Mouse (Mus musculus) CH12.LX (cell line): Measurements from ENCODE around the gene Prkar1b. TPM values are rescaled to one million over a fixed set of nuclear protein-coding genes. Genes with fewer than 3 reads are reported as not detected.

Experiments
- DNase-seq: peaks from one replicate; pipeline ENCODE4 v3.0.0-alpha.2; 2013; ENCODE audit errors: extremely low read depth
- H3K27ac ChIP-seq: 2 replicates; pipeline ENCODE4 v1.5.1; 2012; ENCODE audit warnings: low read depth, mild to moderate bottlenecking, control low read depth, moderate library complexity; ENCODE audit not compliant: insufficient read depth
- H3K27me3 ChIP-seq: replicated peaks from 2 replicates; pipeline ENCODE3; 2012; ENCODE audit warnings: inconsistent platforms
- H3K36me3 ChIP-seq, 2 experiments: replicated peaks in 1 of 2; 2 replicates each; pipeline versions ENCODE3 to v1.6.1; 2012; ENCODE audit warnings: inconsistent platforms in 1 of 2, low read length in 1 of 2, mild to moderate bottlenecking in 1 of 2, mixed read lengths in 1 of 2, moderate library complexity in 1 of 2; ENCODE audit not compliant: control insufficient read depth in 1 of 2, insufficient read depth in 1 of 2
- H3K4me1 ChIP-seq, 2 experiments: 2 replicates each; pipeline ENCODE4 v1.6.1; 2012; ENCODE audit warnings: inconsistent platforms in 1 of 2, moderate library complexity in 1 of 2; ENCODE audit not compliant: insufficient read depth in 2 of 2, control insufficient read depth in 1 of 2
- H3K4me2 ChIP-seq: 2 replicates; pipeline ENCODE4 v1.6.1; 2012; ENCODE audit warnings: low read depth, mild to moderate bottlenecking, control low read depth; ENCODE audit not compliant: poor library complexity, insufficient read depth, severe bottlenecking
- H3K4me3 ChIP-seq, 3 experiments: fragments of 150-350 bp in 1 of 3; sonication (generic) in 1 of 3; replicated peaks in 1 of 3; 2 replicates each; pipeline versions ENCODE3 to v1.5.1; 2011 to 2012; ENCODE audit warnings: low read depth in 2 of 3, low read length in 2 of 3, mild to moderate bottlenecking in 2 of 3, moderate library complexity in 2 of 3, control low read depth in 1 of 3, improper control_type of control experiment in 1 of 3, inconsistent platforms in 1 of 3, mixed read lengths in 1 of 3; ENCODE audit not compliant: poor library complexity in 1 of 3
- H3K79me2 ChIP-seq: replicated peaks from 2 replicates; pipeline ENCODE4 v1.6.1; 2012; ENCODE audit warnings: mild to moderate bottlenecking, moderate library complexity; ENCODE audit not compliant: control insufficient read depth, poor library complexity, insufficient read depth, severe bottlenecking; ENCODE audit errors: extremely low read depth
- H3K9ac ChIP-seq: 2 replicates; pipeline ENCODE4 v1.6.1; 2012; ENCODE audit warnings: low read depth, mild to moderate bottlenecking, control low read depth, moderate library complexity; ENCODE audit not compliant: insufficient read depth
- H3K9me3 ChIP-seq: replicated peaks from 2 replicates; pipeline ENCODE3; 2012; ENCODE audit warnings: low read length, inconsistent platforms, mixed read lengths
- CTCF ChIP-seq, 2 experiments: IDR thresholded peaks in 1 of 2; conservative IDR thresholded peaks in 1 of 2; 2 replicates each; pipeline ENCODE4 v1.5.1; 2011 to 2012; ENCODE audit warnings: low read depth in 2 of 2, low read length in 2 of 2, improper control_type of control experiment in 1 of 2, inconsistent platforms in 1 of 2, mild to moderate bottlenecking in 1 of 2, moderate library complexity in 1 of 2
- E2F4 ChIP-seq: IDR thresholded peaks from 2 replicates; pipeline ENCODE4 v1.6.1; 2011; ENCODE audit warnings: low read depth, low read length, improper control_type of control experiment; ENCODE audit not compliant: insufficient replicate concordance
- EP300 ChIP-seq: IDR thresholded peaks from 2 replicates; pipeline ENCODE4 v1.6.1; 2011; ENCODE audit warnings: low read length, improper control_type of control experiment
- HCFC1 ChIP-seq: IDR thresholded peaks from 2 replicates; pipeline ENCODE4 v1.6.1; 2012; ENCODE audit warnings: low read depth, mild to moderate bottlenecking, inconsistent platforms, low read length, improper control_type of control experiment
- IRF4 ChIP-seq: IDR thresholded peaks from 2 replicates; pipeline ENCODE4 v1.6.1; 2014; ENCODE audit warnings: low read depth, mild to moderate bottlenecking, inconsistent platforms, low read length, improper control_type of control experiment
- JUN ChIP-seq: IDR thresholded peaks from 2 replicates; pipeline ENCODE4 v1.6.1; 2011; ENCODE audit warnings: low read depth, mild to moderate bottlenecking, low read length, improper control_type of control experiment, moderate library complexity; ENCODE audit not compliant: insufficient read depth
- MAX ChIP-seq: IDR thresholded peaks from 2 replicates; pipeline ENCODE4 v1.6.1; 2011; ENCODE audit warnings: low read length, improper control_type of control experiment
- MXI1 ChIP-seq: IDR thresholded peaks from 2 replicates; pipeline ENCODE4 v1.6.1; 2011; ENCODE audit warnings: mild to moderate bottlenecking, low read depth, low read length, improper control_type of control experiment
- MYC ChIP-seq: IDR thresholded peaks from 2 replicates; pipeline ENCODE4 v1.6.1; 2011; ENCODE audit warnings: low read depth, mild to moderate bottlenecking, improper control_type of control experiment, low read length
- NELFE ChIP-seq: IDR thresholded peaks from 2 replicates; pipeline ENCODE4 v1.6.1; 2011; ENCODE audit warnings: low read depth, low read length, improper control_type of control experiment
- PAX5 ChIP-seq: IDR thresholded peaks from 2 replicates; pipeline ENCODE4 v1.6.1; 2012; ENCODE audit warnings: low read length, inconsistent platforms, mixed read lengths
- POLR2A ChIP-seq: IDR thresholded peaks from 2 replicates; pipeline ENCODE4 v1.6.1; 2011; ENCODE audit warnings: low read depth, mild to moderate bottlenecking, improper control_type of control experiment, low read length
- POLR2AphosphoS2 ChIP-seq: IDR thresholded peaks from 2 replicates; pipeline ENCODE4 v1.6.1; 2011; ENCODE audit warnings: low read depth, low read length, improper control_type of control experiment
- RAD21 ChIP-seq: IDR thresholded peaks from 2 replicates; pipeline ENCODE4 v1.6.1; 2011; ENCODE audit warnings: low read depth, mild to moderate bottlenecking, low read length, improper control_type of control experiment, moderate library complexity
- SIN3A ChIP-seq: IDR thresholded peaks from 2 replicates; pipeline ENCODE4 v1.6.1; 2012; ENCODE audit warnings: low read length, improper control_type of control experiment, inconsistent platforms
- SMC3 ChIP-seq: IDR thresholded peaks from 2 replicates; pipeline ENCODE4 v1.6.1; 2011; ENCODE audit warnings: low read depth, low read length, improper control_type of control experiment
- TBP ChIP-seq: conservative IDR thresholded peaks from 2 replicates; pipeline ENCODE4 v1.6.1; 2011; ENCODE audit warnings: low read depth, low read length, improper control_type of control experiment
- TCF12 ChIP-seq: IDR thresholded peaks from 2 replicates; pipeline ENCODE4 v1.6.1; 2014; ENCODE audit warnings: low read depth, mild to moderate bottlenecking, inconsistent platforms, low read length, improper control_type of control experiment
- USF1 ChIP-seq: IDR thresholded peaks from 2 replicates; pipeline ENCODE4 v1.6.1; 2014; ENCODE audit warnings: low read depth, mild to moderate bottlenecking, inconsistent platforms, low read length, improper control_type of control experiment
- ZC3H11A ChIP-seq: IDR thresholded peaks from 2 replicates; pipeline ENCODE4 v1.6.1; 2012; ENCODE audit warnings: low read depth, mild to moderate bottlenecking, inconsistent platforms, low read length, improper control_type of control experiment
- ZKSCAN1 ChIP-seq: IDR thresholded peaks from 2 replicates; pipeline ENCODE4 v1.6.1; 2012; ENCODE audit warnings: low read depth, inconsistent platforms, low read length, improper control_type of control experiment, borderline replicate concordance
- ZNF384 ChIP-seq: IDR thresholded peaks from 2 replicates; pipeline ENCODE4 v1.6.1; 2012; ENCODE audit warnings: low read depth, low read length, improper control_type of control experiment, inconsistent platforms
- dilution Hi-C: fragments of 300-500 bp; cut with MboI; formaldehyde crosslinking; loops from 2 replicates; pipeline ENCODE4 v1.14.3; 2020; ENCODE audit warnings: low sequenced_read_pairs; ENCODE audit not compliant: extremely low pct_unique_long_range_greater_than_20kb, extremely low pct_ligation_motif_present
- in situ Hi-C: fragments of 300-500 bp; cut with MboI; formaldehyde crosslinking; loops from 3 replicates; pipeline ENCODE4 v1.14.3; 2019; ENCODE audit warnings: low sequenced_read_pairs, low pct_ligation_motif_present, low pct_unique_long_range_greater_than_20kb, mixed read lengths
- polyA plus RNA-seq: library from polyadenylated mRNA; unstranded; fragments of >175 nt; gene quantifications from 2 replicates; pipeline ENCODE4 v1.2.1, GENCODE M21; 2012; ENCODE audit warnings: low read depth; ENCODE audit not compliant: insufficient read length
- total RNA-seq, 2 experiments: library from RNA; depleted of rRNA; stranded (reverse); fragments of 300-350 nt in 1 of 2; fragments of >200 nt in 1 of 2; gene quantifications; 2 replicates each; pipeline ENCODE4 v1.2.3; 2012 to 2014

Prkar1b gene
- total and polyA plus RNA-seq, 3 experiments, result not detected

DNA sequence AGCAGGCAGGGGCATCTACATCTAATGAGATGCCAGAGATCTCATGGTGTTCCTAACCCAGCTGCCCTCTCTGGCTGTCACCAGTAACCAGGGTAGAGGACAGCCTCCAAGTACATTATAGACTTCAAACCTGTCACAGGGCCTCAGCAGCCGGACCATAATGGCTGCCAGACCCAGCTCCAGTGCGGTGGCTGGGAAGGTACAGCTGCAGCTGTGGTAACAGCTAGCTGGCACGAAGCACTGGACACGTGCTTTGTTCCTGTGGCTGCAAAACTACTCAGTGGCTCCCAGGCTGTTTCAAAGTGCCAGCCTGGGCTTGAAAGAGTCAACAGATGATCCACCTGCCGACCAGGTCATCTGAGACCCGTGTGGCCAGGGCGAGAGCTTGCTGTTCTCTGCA, 73.4 kb downstream of the Prkar1b start:
- dilution Hi-C loops (no loop called here), in situ Hi-C loops (loop anchor here (5.0 to 10.0 kb wide), 2 partner anchors 98 to 229 kb away; no protein-coding TSS in a partner anchor)
- Histone ChIP-seq H3K27me3 (no peaks in the 10 kb centered on the region), H3K4me2 (no peak overlapping the region), H3K79me2 (no peaks in the 10 kb centered on the region), H3K9me3 (peaks cover 2% of the 10 kb centered on the region), H3K27ac (no peak overlapping the region), H3K4me1 (peaks cover 3 to 32% of the 10 kb centered on the region in 2 experiments; a peak in 2 of 4 replicates), H3K9ac (no peak overlapping the region), H3K36me3 (no peaks in the 10 kb centered on the region), H3K4me3 (no peak overlapping the region)
- DNase-seq, result no peak
- no peak for TF ChIP-seq POLR2A
- no peak for TF ChIP-seq ZNF384
- TF ChIP-seq TBP, result no peak
- TF ChIP-seq JUN, result no peak
- no peak for TF ChIP-seq EP300

DNA sequence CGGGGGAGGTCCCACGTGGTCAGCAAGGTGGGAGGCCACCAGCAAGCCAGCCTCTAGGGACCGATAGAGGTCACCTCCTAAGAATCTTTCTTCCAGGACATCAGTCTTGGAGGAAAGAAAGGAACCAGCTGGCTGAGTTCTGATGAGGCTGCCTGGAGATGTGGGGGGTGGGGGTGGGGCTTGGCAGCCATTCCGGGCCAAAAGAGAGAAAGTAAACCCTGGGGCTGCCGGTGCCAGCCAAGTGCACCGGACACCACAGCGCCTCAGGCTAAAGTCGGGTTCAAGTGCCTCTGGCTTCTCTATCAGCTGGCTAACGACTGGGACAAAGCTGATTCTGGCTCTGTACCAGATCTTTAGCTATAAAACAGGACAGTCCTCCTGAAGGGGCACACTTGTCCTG, 74.0 kb downstream of the Prkar1b start:
- Histone ChIP-seq H3K9me3 (peaks cover 2% of the 10 kb centered on the region), H3K9ac (no peak overlapping the region), H3K4me2 (no peak overlapping the region), H3K27me3 (no peaks in the 10 kb centered on the region), H3K27ac (no peak overlapping the region), H3K36me3 (no peaks in the 10 kb centered on the region), H3K4me1 (peaks cover 3 to 26% of the 10 kb centered on the region in 2 experiments; a peak in 2 of 4 replicates), H3K79me2 (no peaks in the 10 kb centered on the region), H3K4me3 (no peak overlapping the region)
- dilution Hi-C loops, result no loop called here
- in situ Hi-C loops, result loop anchor here (5.0 to 10.0 kb wide), 2 partner anchors 99 to 228 kb away; no protein-coding TSS in a partner anchor
- DNase-seq, result no peak
- no peak for TF ChIP-seq USF1
- no peak for TF ChIP-seq POLR2AphosphoS2
- TF ChIP-seq ZKSCAN1, result no peak
- no peak for TF ChIP-seq MXI1
- TF ChIP-seq SIN3A, result no peak
- no peak for TF ChIP-seq E2F4
- TF ChIP-seq TCF12, result no peak
- no peak for TF ChIP-seq IRF4
- no peak for TF ChIP-seq HCFC1

DNA sequence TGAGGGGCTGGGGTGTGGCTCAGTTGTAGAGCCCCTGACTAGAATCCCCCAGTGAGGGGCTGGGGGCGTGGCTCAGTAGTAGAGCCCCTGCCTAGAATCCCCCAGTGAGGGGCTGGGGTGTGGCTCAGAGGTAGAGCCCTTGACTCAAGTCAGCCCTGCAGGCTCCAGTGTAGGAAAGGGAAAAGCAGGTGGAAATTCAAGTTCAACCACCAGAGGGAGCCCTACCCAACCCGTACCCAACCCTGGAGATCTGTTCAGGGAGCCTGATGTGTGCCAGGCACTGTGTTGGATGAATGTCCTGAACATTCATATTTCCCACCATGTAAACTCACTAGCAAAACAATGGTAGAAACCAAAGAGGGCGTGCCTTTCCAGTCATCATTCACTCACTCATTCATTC, 74.7 kb downstream of the Prkar1b start:
- H3K4me3 ChIP-seq, result no peak overlapping the region
- no peaks in the 10 kb centered on the region for H3K79me2 ChIP-seq
- H3K9me3 ChIP-seq, result no peaks in the 10 kb centered on the region
- dilution Hi-C loops, result no loop called here
- DNase-seq, result peak; percentile 73
- no peaks in the 10 kb centered on the region for H3K36me3 ChIP-seq
- peaks cover 3 to 26% of the 10 kb centered on the region in 2 experiments; a peak in 2 of 4 replicates for H3K4me1 ChIP-seq
- H3K27me3 ChIP-seq, result no peaks in the 10 kb centered on the region
- in situ Hi-C loops, result loop anchor here (5.0 to 10.0 kb wide), 2 partner anchors 100 to 228 kb away; no protein-coding TSS in a partner anchor
- H3K9ac ChIP-seq, result no peak overlapping the region
- TF ChIP-seq MAX (0 out of 2 replicates have a peak, but pooled peaks have one; percentile 27), RAD21 (peak; percentile 59), PAX5 (no peak), CTCF (conservative IDR thresholded peaks at IDR 0.05 in 1 of 2, IDR thresholded peaks at IDR 0.05 in 1 of 2; ENCODE audit: low read depth in 2 of 2, low read length in 2 of 2) (peak; percentile 81 to 84), MYC (peak; percentile 49; the same call in 1 of the 2 replicates), ZC3H11A (no peak; the same call in 1 of the 2 replicates), NELFE (0 out of 2 replicates have a peak, but pooled peaks have one; percentile 25), SMC3 (peak; percentile 87)
- no peak overlapping the region for H3K27ac ChIP-seq
- H3K4me2 ChIP-seq, result no peak overlapping the region
